Mouse (Mus musculus) liver, adult 2 months (tissue): Measurements from ENCODE around the gene Scamp1.

Experiments
- CTCF ChIP-seq: fragments of 200-500 bp; IDR thresholded peaks from 2 replicates; pipeline ENCODE4 v1.5.1; 2011; ENCODE audit warnings: low read depth, low read length, control low read depth
- POLR2A ChIP-seq: fragments of 200-500 bp; IDR thresholded peaks from 2 replicates; pipeline ENCODE4 v1.6.1; 2011; ENCODE audit warnings: low read length, control low read depth; ENCODE audit not compliant: insufficient read depth; ENCODE audit errors: extremely low read depth

GRCm38 (mm10) chr13:94152836-94153235 lies 132.8 kb downstream of the Scamp1 start:
- TF ChIP-seq POLR2A (no peak), CTCF (no peak)
